Mouse (Mus musculus) heart, adult 18-20 months (tissue): ENCODE measurements around the gene H2-D1. TPM values are rescaled to one million over a fixed set of nuclear protein-coding genes. Genes with fewer than 3 reads are reported as not detected.
"Not testable (repeated sequence)": the region's sequence is repeated elsewhere in the genome, so short reads cannot be mapped to it uniquely, and the experiment has no call there.

Experiments used
- DNase-seq, 2 experiments: peaks; one replicate each; pipeline ENCODE4 v3.0.0; 2021 to 2022; ENCODE audit warnings: mixed read lengths in 1 of 2
- microRNA-seq, 2 experiments: library from miRNA; unstranded; fragments of <30 nt; microRNA quantifications; one replicate each; pipeline ENCODE4 v1.2.0; 2022
- total RNA-seq, 2 experiments: library from RNA; stranded (reverse); gene quantifications; 2 replicates each; pipeline ENCODE4 v1.2.3; 2021

Gene H2-D1
- total RNA-seq, 2 experiments from 2014 or later: 164 to 263 TPM

DNA sequence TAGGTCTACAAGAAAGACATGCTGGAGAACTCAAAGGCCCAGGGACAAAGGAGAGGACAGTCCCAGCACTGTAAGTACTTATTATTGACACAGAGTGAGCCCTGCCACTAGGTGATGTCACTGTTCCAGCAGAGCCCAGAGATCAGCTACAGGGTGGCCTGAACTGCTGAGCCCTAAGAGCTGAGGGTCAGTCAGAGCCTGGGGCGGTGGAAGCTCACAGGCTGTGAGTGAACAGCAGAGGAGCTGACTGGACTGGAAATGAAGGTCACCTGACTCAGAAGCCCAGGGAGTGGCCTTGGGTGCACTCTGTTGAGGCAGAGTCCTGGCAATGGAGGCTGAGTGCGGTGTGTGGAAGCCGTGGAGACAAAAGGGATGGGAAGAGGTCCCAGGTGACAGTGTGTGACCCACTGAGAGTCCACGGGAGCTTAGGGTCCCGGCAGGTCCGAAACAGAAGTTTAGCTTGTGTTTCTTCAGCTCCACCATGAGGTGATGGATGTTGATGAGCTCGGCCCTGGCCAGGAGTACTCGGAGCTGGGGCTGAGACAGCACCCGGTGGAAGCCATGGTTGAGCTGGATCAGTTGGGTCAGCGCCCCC, 41.3 kb downstream of the H2-D1 start:
- no peak for DNase-seq

DNA sequence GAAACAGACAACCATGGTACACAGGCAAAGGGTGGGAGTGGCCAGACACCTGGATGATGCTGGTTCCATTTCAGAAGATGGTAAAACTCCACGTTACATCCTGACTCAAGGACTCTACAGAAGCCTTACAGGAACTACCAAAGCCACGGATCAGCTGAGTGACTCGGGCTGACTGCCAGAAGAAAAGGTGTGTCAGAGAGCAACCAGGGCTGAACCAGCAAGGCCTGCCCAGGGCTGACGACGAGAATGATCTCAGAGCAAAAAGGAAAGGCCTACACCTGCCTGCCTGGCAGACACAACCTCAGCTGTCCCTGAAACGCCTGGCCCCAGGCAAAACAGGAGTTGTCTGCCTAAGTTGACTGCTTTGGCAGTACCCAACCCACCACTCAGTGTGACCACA, 41.9 kb downstream of the H2-D1 start:
- no peak for DNase-seq

DNA sequence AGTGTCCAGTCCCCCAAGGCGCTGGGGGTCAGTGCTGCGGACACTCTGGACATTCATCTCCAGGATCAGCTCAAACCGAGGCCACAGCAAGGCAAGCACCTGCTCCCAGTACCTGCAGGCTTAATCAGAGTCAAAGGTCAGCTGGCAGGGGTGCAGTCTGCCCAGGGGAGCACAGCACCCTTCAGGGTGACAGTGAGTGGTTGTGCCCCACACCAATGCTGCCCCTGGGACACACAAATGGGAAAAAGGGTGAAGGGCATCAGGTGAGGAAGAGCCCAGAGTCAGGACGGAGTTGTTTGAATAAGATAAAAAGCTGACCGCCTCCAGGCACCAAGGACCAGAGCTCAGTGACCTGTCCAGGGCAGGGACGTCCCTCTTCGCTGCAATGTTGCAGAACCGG, 42.4 kb downstream of the H2-D1 start:
- DNase-seq: not testable (repeated sequence)

Small RNA genes within 50 kb of the gene (microRNA-seq; reads per million reads assigned to microRNA genes)
- 0.38 to 1.1 reads per million in 2 experiments for gene Mir6975
- gene Mir8094: 0 reads per million in 2 experiments

Other genes starting within 250 kb of the H2-D1 start
- 10 to 100 TPM; 13.1 to 14.1 TPM for gene Vwa7, start 246.2 kb upstream of the H2-D1 start, total RNA-seq
- gene Sapcd1, start 234.7 kb upstream of the H2-D1 start, total RNA-seq: not detected
- gene Msh5, start 216.0 kb upstream of the H2-D1 start, total RNA-seq: not detected
- 10 to 100 TPM; 30.4 to 32.4 TPM for gene Clic1, start 212.8 kb upstream of the H2-D1 start, total RNA-seq
- 10 to 100 TPM; 14.0 to 19.8 TPM for gene Ddah2, start 203.7 kb upstream of the H2-D1 start, total RNA-seq
- not detected for gene Ly6g6c, start 197.3 kb upstream of the H2-D1 start, total RNA-seq
- under 1 TPM; 0.31 to 0.87 TPM for gene Mpig6b, start 196.5 kb upstream of the H2-D1 start, total RNA-seq
- gene Ly6g6e, start 185.8 kb upstream of the H2-D1 start, total RNA-seq: not detected
- under 1 TPM in 1 of 2 experiments, not detected in 1; 0.57 TPM for gene Ly6g6d, start 184.7 kb upstream of the H2-D1 start, total RNA-seq
- not detected for gene Ly6g6f, start 177.1 kb upstream of the H2-D1 start, total RNA-seq
- 10 to 100 TPM; 55.1 to 59.5 TPM for gene Abhd16a, start 173.5 kb upstream of the H2-D1 start, total RNA-seq
- gene Ly6g5c, start 154.5 kb upstream of the H2-D1 start, total RNA-seq: not detected
- gene Ly6g5b, start 147.3 kb upstream of the H2-D1 start, total RNA-seq: not detected
- 10 to 100 TPM in 1 of 2 experiments, 1 to 10 TPM in 1; 7.3 to 10.5 TPM for gene Gpank1, start 141.3 kb upstream of the H2-D1 start, total RNA-seq
- 100 to 1,000 TPM; 149 to 150 TPM for gene Csnk2b, start 140.7 kb upstream of the H2-D1 start, total RNA-seq
- gene D17H6S53E, start 136.4 kb upstream of the H2-D1 start, total RNA-seq: 10 to 100 TPM; 25.3 to 28.5 TPM
- not detected for gene Apom, start 130.7 kb upstream of the H2-D1 start, total RNA-seq
- gene Bag6, start 127.6 kb upstream of the H2-D1 start, total RNA-seq: 100 to 1,000 TPM; 242 to 244 TPM
- gene Prrc2a, start 97.8 kb upstream of the H2-D1 start, total RNA-seq: 100 to 1,000 TPM; 125 to 144 TPM
- gene Aif1, start 86.7 kb upstream of the H2-D1 start, total RNA-seq: 1 to 10 TPM; 3.7 to 4.8 TPM
- 1 to 10 TPM; 2.0 to 3.3 TPM for gene Lst1, start 74.3 kb upstream of the H2-D1 start, total RNA-seq
- gene Ltb, start 68.3 kb upstream of the H2-D1 start, total RNA-seq: 10 to 100 TPM in 1 of 2 experiments, 1 to 10 TPM in 1; 1.5 to 12.1 TPM
- under 1 TPM; 0.25 to 0.28 TPM for gene Tnf, start 60.7 kb upstream of the H2-D1 start, total RNA-seq
- 1 to 10 TPM in 1 of 2 experiments, not detected in 1; 1.0 TPM for gene Lta, start 57.4 kb upstream of the H2-D1 start, total RNA-seq
- gene Gm16181, start 41.9 kb upstream of the H2-D1 start, total RNA-seq: not detected
- gene Atp6v1g2, start 29.1 kb upstream of the H2-D1 start, total RNA-seq: 1 to 10 TPM; 2.1 to 2.3 TPM
- gene Nfkbil1, start 26.9 kb upstream of the H2-D1 start, total RNA-seq: 1 to 10 TPM; 8.2 to 8.3 TPM
- 10 to 100 TPM; 77.3 to 83.1 TPM for gene Ddx39b, start 21.0 kb upstream of the H2-D1 start, total RNA-seq
- gene H2-Q1, start 57.7 kb downstream of the H2-D1 start, total RNA-seq: 1 to 10 TPM; 2.6 to 3.9 TPM
- 1 to 10 TPM; 1.7 TPM for gene H2-Q2, start 79.5 kb downstream of the H2-D1 start, total RNA-seq
- gene H2-Q4, start 116.9 kb downstream of the H2-D1 start, total RNA-seq: 10 to 100 TPM; 18.7 to 54.0 TPM
- gene H2-Q6, start 162.1 kb downstream of the H2-D1 start, total RNA-seq: 10 to 100 TPM in 1 of 2 experiments, 1 to 10 TPM in 1; 6.8 to 30.2 TPM
- 10 to 100 TPM in 1 of 2 experiments, 1 to 10 TPM in 1; 7.4 to 21.5 TPM for gene H2-Q7, start 176.4 kb downstream of the H2-D1 start, total RNA-seq
- gene H2-Q10, start 207.4 kb downstream of the H2-D1 start, total RNA-seq: 1 to 10 TPM in 1 of 2 experiments, under 1 TPM in 1; 0.62 to 2.2 TPM
- not detected for gene Pou5f1, start 243.3 kb downstream of the H2-D1 start, total RNA-seq